Mouse (Mus musculus) fibroblast of lung, adult 2 months (primary cell): Measurements from ENCODE around the gene Gm5426.
A peak's percentile ranks its signal among the peaks of the same experiment; 100 is the strongest.
"Not testable (repeated sequence)": the region's sequence is repeated elsewhere in the genome, so short reads cannot be mapped to it uniquely, and the experiment has no call there.

Source experiments
- DNase-seq: peaks from one replicate; pipeline ENCODE4 v3.0.0-alpha.2; 2011; ENCODE audit warnings: low read depth

Gm5426 gene

DNA sequence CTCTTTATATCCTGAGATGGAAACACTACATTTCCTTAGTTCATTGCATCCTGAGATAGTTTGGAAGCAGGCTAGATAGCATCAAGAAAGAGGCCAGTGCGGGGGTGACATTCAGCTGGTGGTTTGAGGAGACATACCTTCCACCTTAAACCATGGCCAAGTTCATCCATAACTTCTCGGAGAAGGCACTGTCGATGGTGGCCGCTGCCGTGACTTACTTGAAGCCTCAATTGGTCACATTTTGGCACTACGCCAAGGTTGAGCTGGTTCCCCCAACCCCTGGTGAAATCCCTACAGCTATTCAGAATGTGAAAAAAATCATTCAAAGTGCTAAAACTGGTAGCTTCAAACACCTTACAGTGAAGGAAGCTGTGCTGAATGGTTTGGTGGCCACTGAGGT, at the start of gene Gm5426:
Gm5426 (plus strand) TSS at position 153 of the 400 bp plus-strand sequence.
- DNase-seq = not testable (repeated sequence)

GRCm38 (mm10) chr10:96089744-96090143, 46.7 kb upstream of the Gm5426 start:
- DNase-seq = no peak

GRCm38 (mm10) chr10:96090388-96090787, 46.0 kb upstream of the Gm5426 start:
- no peak for DNase-seq

DNA sequence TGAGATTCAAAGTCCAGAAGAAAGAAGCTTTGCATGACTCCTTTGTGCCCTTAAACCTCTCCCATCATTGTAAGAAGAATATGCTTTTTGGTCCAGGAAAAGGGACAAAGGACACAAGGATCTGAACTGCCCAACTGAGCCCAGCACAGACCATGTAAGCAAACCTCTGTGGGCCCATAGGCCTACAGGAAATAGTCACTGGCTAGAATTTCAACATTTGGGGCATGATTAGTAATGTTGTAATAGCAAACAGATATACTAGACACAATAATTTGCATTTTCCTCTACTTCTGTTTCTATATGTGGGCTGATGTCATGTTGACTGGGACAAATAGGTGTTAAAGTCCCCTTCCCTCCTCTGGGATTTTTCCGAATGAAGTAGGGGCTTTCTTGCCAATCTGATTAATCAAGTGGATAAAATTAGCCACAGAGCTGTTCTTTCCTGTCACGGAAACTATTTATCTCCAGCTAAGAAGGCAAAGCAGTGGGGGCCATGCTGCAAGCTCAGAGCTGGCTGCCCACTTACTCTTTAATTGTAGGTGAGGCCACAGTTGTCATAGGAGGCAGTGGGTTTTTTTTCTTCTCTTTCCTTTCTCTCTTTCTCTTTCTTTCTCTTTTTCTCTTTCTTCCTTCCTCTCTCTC, 42.4 kb upstream of the Gm5426 start:
- no peak for DNase-seq

GRCm38 (mm10) chr10:96094559-96094958, 41.8 kb upstream of the Gm5426 start:
- no peak for DNase-seq

GRCm38 (mm10) chr10:96096730-96097129, 39.7 kb upstream of the Gm5426 start:
- DNase-seq = no peak

- DNase-seq = no peak
These were observed 35.4 kb upstream of the Gm5426 start for GRCm38 (mm10) chr10:96101035-96101434.

DNA sequence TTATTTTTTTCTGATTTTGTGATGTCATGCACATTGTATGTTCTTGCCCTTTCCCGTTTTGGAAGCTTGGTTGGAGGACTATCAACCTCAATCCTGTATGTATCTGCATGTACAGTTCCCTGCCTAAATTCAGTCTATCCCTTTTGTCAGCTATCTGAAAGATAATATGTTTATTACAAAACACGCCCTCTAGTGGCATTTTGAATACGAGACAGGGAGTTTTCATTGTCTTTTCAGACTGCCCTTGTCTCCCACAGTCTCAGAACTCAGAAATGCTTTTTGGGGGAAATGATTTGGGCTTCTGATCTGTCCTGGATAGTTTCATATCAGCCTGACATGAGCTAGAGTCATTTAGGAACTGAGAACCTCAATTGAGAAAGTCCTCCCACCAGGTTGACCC, 32.2 kb upstream of the Gm5426 start:
- DNase-seq = no peak

DNA sequence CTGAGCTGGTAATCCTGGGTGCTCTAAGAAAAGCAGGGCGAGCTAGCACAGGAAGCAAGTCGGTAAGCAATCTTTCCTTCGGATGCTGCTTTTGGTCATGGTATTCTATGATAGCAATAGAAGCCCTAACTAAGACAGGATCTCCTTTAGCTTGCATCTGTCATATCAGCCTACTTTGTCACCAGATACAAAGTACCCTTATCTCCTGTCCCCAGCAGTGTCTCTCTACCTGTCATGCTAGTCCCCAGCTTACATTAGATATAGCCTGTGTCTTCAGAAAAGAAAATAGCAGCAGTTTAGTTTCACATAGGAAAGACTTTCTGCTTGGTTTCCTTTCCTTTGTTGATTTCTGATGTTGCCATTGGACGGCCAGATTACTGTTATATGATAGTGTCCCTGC, 31.8 kb upstream of the Gm5426 start:
- DNase-seq = no peak

DNA sequence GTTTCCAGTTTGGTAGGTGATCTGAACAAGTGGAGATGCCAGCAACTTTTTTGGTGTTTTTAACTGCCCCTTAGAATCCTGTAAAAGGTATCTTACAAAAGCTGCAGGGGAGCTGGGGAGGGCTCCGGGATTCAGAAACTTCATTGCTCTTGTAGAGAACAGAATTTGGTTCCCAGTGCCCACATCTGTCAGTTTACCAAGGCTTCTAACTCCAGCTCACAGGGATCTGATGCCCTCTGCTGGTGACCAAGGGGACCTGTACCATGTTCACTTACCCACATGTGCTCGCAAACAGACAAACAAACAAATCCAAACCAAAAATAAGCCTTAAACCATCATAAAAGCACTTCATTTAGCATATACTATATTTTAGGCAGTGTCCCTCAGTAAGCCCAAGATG, 31.3 kb upstream of the Gm5426 start:
- DNase-seq = no peak

DNA sequence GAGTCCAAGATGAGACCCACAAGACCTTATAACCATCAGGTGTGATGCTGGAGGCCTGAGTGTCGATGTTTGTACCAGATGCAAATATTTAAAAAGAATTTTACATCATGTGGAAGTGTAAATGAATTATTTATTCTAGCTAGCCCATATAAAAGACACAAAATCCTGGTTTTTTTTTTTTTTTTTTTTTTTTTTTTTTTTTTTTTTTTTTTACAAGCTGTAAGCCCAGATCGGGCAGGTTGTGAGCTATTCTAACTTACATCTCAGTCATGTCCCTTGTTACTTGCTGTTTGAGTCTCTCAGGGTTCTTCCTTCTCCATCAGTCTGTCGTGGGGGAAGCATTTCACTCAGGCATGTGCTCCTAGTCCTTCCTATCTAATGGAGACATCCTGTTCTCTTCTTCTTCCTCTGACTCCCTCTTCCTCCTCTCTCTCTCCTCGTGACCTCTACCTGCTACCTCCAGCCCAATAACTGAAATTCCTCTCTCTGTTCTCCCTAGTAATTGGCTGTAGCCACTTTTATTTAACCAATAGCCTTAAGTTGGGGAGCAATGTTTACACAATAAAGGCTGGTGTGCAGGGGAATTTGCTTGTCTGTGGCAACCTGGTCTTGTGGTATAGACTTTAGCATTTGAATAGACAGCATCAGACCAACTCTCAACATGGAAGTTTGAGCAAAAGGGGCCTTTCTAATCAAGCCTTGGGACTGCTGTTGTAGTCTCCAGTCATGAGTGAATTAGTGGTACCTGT, 29.3 kb upstream of the Gm5426 start:
- no peak for DNase-seq

GRCm38 (mm10) chr10:96107825-96108224, 28.6 kb upstream of the Gm5426 start:
- no peak for DNase-seq

GRCm38 (mm10) chr10:96115325-96115724, 21.1 kb upstream of the Gm5426 start:
- no peak for DNase-seq

GRCm38 (mm10) chr10:96120821-96121220, 15.6 kb upstream of the Gm5426 start:
- DNase-seq = no peak

- peak; percentile 93 for DNase-seq
These were observed 15.0 kb upstream of the Gm5426 start for GRCm38 (mm10) chr10:96121249-96122010.

DNA sequence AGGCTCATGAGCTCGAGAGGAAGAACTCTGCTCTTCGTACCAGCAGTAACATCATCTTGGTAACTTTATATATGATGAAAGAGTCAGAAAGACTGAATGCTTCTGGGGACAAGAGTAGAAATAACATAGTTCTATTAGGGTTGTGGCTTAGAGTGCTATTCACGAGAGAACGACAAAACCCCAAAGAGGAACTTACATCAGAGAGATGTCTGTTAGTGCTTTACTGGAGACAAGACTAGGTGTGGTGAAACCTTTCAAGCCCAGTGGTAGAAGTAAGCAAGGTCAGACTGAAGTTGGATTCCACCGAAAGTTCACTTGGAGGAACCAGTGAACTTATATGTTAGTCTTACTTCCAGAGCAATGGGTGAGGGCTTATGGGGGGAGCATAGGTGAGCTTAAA, 12.5 kb upstream of the Gm5426 start:
- no peak for DNase-seq

GRCm38 (mm10) chr10:96124290-96124689, 12.1 kb upstream of the Gm5426 start:
- no peak for DNase-seq

GRCm38 (mm10) chr10:96125771-96126454, 10.5 kb upstream of the Gm5426 start:
- DNase-seq = peak; percentile 71

GRCm38 (mm10) chr10:96129213-96129612, 7.2 kb upstream of the Gm5426 start:
- DNase-seq = no peak

DNA sequence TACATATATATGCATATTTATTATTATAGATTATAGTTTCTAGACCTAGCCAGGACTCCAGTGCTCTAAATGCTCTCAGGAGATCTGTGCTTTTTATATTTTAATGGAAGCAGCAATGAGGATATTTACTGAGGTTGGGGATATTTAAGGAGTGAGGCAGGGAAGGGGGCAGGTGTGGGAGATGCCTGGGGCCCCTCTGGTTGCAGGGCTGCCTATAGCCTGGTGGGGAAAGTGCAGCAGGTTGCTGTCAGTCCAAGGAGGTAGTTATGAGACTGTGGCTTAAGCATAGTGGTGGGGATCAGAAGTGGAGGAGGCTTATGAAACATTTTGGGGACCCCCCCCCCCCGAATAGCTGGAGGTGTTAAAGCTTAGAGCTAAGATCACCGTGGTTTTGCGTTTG, 6.0 kb upstream of the Gm5426 start:
- no peak for DNase-seq

DNA sequence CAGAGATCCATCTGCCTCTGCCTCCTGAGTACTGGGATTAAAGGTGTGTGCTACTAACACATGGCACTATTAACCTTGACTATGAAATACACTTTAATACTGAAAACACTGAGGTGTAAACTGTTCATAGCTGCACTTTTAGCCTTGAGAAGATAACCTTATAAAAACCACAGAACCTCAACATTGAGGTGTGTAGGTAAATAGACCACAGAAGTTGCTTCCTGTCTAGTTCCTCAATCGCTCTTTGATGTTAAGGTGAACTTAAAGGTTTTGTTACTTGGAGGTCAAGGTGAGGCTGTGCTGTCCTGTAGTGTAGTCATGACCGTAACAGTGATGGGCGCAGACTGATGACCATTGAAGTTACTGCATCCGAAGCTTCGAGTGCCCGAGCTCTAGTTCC, 5.3 kb upstream of the Gm5426 start:
- DNase-seq = no peak

GRCm38 (mm10) chr10:96132161-96132560, 4.2 kb upstream of the Gm5426 start:
- peak; percentile 54 for DNase-seq
